Mouse (Mus musculus) MEL (cell line): ENCODE measurements around the gene Fndc3b.

ENCODE experiments used
- CHD1 ChIP-seq: IDR thresholded peaks from 2 replicates; pipeline ENCODE4 v1.6.1; 2012; ENCODE audit warnings: low read depth, mild to moderate bottlenecking, inconsistent platforms, low read length, improper control_type of control experiment
- CHD2 ChIP-seq: IDR thresholded peaks from 2 replicates; pipeline ENCODE4 v1.6.1; 2011; ENCODE audit warnings: low read length, improper control_type of control experiment
- CTCF ChIP-seq, 3 experiments: IDR thresholded peaks in 2 of 3; conservative IDR thresholded peaks in 1 of 3; 2 replicates each; pipeline ENCODE4 v1.5.1; 2011 to 2012; ENCODE audit warnings: low read length in 3 of 3, low read depth in 2 of 3, mild to moderate bottlenecking in 2 of 3, improper control_type of control experiment in 1 of 3, inconsistent platforms in 1 of 3, mixed read lengths in 1 of 3, moderate library complexity in 1 of 3; ENCODE audit not compliant: control insufficient read depth in 1 of 3, insufficient read depth in 1 of 3, poor library complexity in 1 of 3, severe bottlenecking in 1 of 3
- EP300 ChIP-seq, 2 experiments: IDR thresholded peaks; 2 replicates each; pipeline ENCODE4 v1.6.1; 2011; ENCODE audit warnings: improper control_type of control experiment in 2 of 2, low read length in 2 of 2, low read depth in 1 of 2, mild to moderate bottlenecking in 1 of 2
- GABPA ChIP-seq: IDR thresholded peaks from 2 replicates; pipeline ENCODE4 v1.6.1; 2012; ENCODE audit warnings: low read depth, mild to moderate bottlenecking, inconsistent platforms, low read length, improper control_type of control experiment, moderate library complexity
- GATA1 ChIP-seq: IDR thresholded peaks from 2 replicates; pipeline ENCODE4 v1.6.1; 2011; ENCODE audit warnings: low read depth, low read length, improper control_type of control experiment
- HCFC1 ChIP-seq: IDR thresholded peaks from 2 replicates; pipeline ENCODE4 v1.6.1; 2012; ENCODE audit warnings: low read depth, mild to moderate bottlenecking, inconsistent platforms, low read length, improper control_type of control experiment, moderate library complexity
- MAZ ChIP-seq: IDR thresholded peaks from 2 replicates; pipeline ENCODE4 v1.6.1; 2012; ENCODE audit warnings: low read depth, mild to moderate bottlenecking, inconsistent platforms, low read length, improper control_type of control experiment
- MEF2A ChIP-seq: IDR thresholded peaks from 2 replicates; pipeline ENCODE4 v1.6.1; 2014; ENCODE audit warnings: low read depth, mild to moderate bottlenecking, inconsistent platforms, low read length, improper control_type of control experiment; ENCODE audit not compliant: poor library complexity, insufficient replicate concordance, severe bottlenecking; ENCODE audit errors: extremely low read depth
- POLR2A ChIP-seq, 2 experiments: IDR thresholded peaks; 2 replicates each; pipeline ENCODE4 v1.6.1; 2011 to 2012; ENCODE audit warnings: low read length in 2 of 2, mild to moderate bottlenecking in 2 of 2, control low read depth in 1 of 2, improper control_type of control experiment in 1 of 2, low read depth in 1 of 2, moderate library complexity in 1 of 2; ENCODE audit not compliant: control insufficient read depth in 1 of 2, insufficient read depth in 1 of 2, poor library complexity in 1 of 2
- SIN3A ChIP-seq: IDR thresholded peaks from 2 replicates; pipeline ENCODE4 v1.6.1; 2012; ENCODE audit warnings: low read length, improper control_type of control experiment, inconsistent platforms
- TCF12 ChIP-seq: IDR thresholded peaks from 2 replicates; pipeline ENCODE4 v1.6.1; 2014; ENCODE audit warnings: low read depth, mild to moderate bottlenecking, inconsistent platforms, low read length, improper control_type of control experiment, moderate library complexity
- UBTF ChIP-seq: IDR thresholded peaks from 2 replicates; pipeline ENCODE4 v1.6.1; 2012; ENCODE audit warnings: low read depth, mild to moderate bottlenecking, inconsistent platforms, low read length, improper control_type of control experiment, moderate library complexity, borderline replicate concordance; ENCODE audit not compliant: insufficient read depth
- USF1 ChIP-seq: IDR thresholded peaks from 2 replicates; pipeline ENCODE4 v1.6.1; 2014; ENCODE audit warnings: low read depth, mild to moderate bottlenecking, inconsistent platforms, low read length, improper control_type of control experiment, moderate library complexity

DNA sequence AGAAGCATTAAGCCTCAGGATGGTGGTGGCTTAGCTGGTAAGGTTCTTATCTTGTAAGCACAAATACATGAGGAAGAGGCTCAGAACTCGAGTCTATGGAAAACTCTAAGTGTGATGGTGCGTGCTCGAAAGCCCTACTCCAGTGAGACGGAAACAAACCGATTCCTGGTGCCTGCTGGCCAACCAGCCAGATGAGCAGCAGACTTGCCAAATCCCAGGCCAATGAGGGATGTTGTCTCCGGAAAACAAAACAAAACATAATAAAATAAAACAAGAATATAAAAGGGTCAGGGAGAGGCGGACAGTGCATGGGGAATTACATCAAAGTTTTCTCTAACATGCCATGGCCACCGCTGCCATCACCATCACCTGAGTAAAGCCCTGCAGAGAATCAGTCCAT, 84.8 kb downstream of the Fndc3b start:
- TF ChIP-seq TCF12 (no peak), GATA1 (no peak), POLR2A (IDR thresholded peaks at IDR 0.05; ENCODE audit: control insufficient read depth in 1 of 2, insufficient read depth in 1 of 2, low read depth in 1 of 2, low read length in 2 of 2, poor library complexity in 1 of 2) (no peak), HCFC1 (no peak), CTCF (IDR thresholded peaks at IDR 0.05 in 2 of 3, conservative IDR thresholded peaks at IDR 0.05 in 1 of 3; ENCODE audit: control insufficient read depth in 1 of 3, insufficient read depth in 1 of 3, low read depth in 2 of 3, low read length in 3 of 3, poor library complexity in 1 of 3, severe bottlenecking in 1 of 3) (no peak), GABPA (no peak), USF1 (no peak), EP300 (IDR thresholded peaks at IDR 0.05; ENCODE audit: low read depth in 1 of 2, low read length in 2 of 2) (no peak), CHD2 (no peak), UBTF (no peak), SIN3A (no peak), CHD1 (no peak), MEF2A (no peak), MAZ (no peak)
